Mouse (Mus musculus): ENCODE results near the gene Olfr406. TPM values are rescaled to one million over a fixed set of nuclear protein-coding genes. Genes with fewer than 3 reads are reported as not detected.

Olfr406 gene
- not detected for polyA plus RNA-seq (2017; shearing (Covaris generic))

GRCm38 (mm10) chr11:74259508-74259907 lies at the start of gene Olfr406:
Gene Olfr406 (plus strand): TSS chr11:74259808.

GRCm38 (mm10) chr11:74211279-74211678 lies 48.3 kb upstream of the Olfr406 start, which contains the start of gene Olfr43:
Gene Olfr43 (minus strand): TSS chr11:74211379.

DNA sequence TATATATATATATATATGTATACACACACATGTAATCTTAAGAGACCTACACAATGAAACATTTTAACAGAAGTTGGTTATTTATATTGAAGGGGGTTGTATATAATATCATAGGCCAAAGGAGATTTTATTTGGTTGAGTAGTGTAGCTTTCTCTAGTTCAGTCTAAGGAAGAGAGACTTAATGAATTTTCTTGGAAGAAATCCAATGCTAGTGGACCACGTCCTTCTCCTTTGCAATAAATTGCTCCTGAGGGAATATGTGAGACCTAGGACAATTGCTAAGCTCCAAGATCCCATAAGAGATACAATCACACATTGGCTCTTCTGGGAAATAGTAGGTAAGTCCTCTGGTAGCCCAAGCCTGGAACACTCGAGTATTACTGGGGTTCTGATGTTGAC lies 23.8 kb downstream of the Olfr406 start, which contains the start of gene Olfr59:
Gene Olfr59 (plus strand): TSS at position 301 of the 400 bp plus-strand sequence.

Other genes starting within 250 kb of the Olfr406 start
- gene Olfr139, start 203.3 kb upstream of the Olfr406 start, polyA plus RNA-seq (2017; shearing (Covaris generic)), result not detected
- not detected for gene Olfr399, start 203.2 kb upstream of the Olfr406 start, polyA plus RNA-seq (2017; shearing (Covaris generic))
- not detected for gene Zfp616, start 189.9 kb upstream of the Olfr406 start, polyA plus RNA-seq (2017; shearing (Covaris generic))
- not detected for gene Olfr401, start 146.1 kb upstream of the Olfr406 start, polyA plus RNA-seq (2017; shearing (Covaris generic))
- gene Olfr402, start 106.3 kb upstream of the Olfr406 start, polyA plus RNA-seq (2017; shearing (Covaris generic)), result not detected
- gene Olfr403, start 73.6 kb upstream of the Olfr406 start, polyA plus RNA-seq (2017; shearing (Covaris generic)), result 0.05 TPM
- gene Olfr43, start 48.4 kb upstream of the Olfr406 start, polyA plus RNA-seq (2017; shearing (Covaris generic)), result not detected
- gene Olfr59, start 23.9 kb downstream of the Olfr406 start, polyA plus RNA-seq (2017; shearing (Covaris generic)), result not detected
- not detected for gene Olfr410, start 78.2 kb downstream of the Olfr406 start, polyA plus RNA-seq (2017; shearing (Covaris generic))
- not detected for gene Olfr411, start 92.8 kb downstream of the Olfr406 start, polyA plus RNA-seq (2017; shearing (Covaris generic))
- not detected for gene Olfr412, start 102.3 kb downstream of the Olfr406 start, polyA plus RNA-seq (2017; shearing (Covaris generic))

Measured in CD4-positive, CD25-positive, alpha-beta regulatory T cell (primary cell).